Mouse (Mus musculus) thymus, adult 2 months (tissue): ENCODE measurements at regions not wholly inside any gene's neighbourhood (a gene's known extent, or its start where the extent isn't known, plus 50 kb on each side); places are given as distances from the start of the nearest gene placed in this dataset.
"Not testable (repeated sequence)": the region's sequence is repeated elsewhere in the genome, so short reads cannot be mapped to it uniquely, and the experiment has no call there.

Experiments used
- CTCF ChIP-seq: fragments of 200-500 bp; IDR thresholded peaks from 2 replicates; pipeline ENCODE4 v1.5.1; 2012; ENCODE audit warnings: mild to moderate bottlenecking, control low read depth, low read length, moderate library complexity, borderline replicate concordance; ENCODE audit not compliant: control insufficient read depth, poor library complexity, insufficient read depth; ENCODE audit errors: extremely low read depth
- POLR2A ChIP-seq: fragments of 200-500 bp; IDR thresholded peaks from 2 replicates; pipeline ENCODE4 v1.6.1; 2012; ENCODE audit warnings: mild to moderate bottlenecking, low read length, control low read depth, moderate library complexity; ENCODE audit not compliant: control insufficient read depth, poor library complexity, insufficient read depth; ENCODE audit errors: extremely low read depth

- not testable (repeated sequence) for TF ChIP-seq POLR2A, CTCF
These were observed 96.2 kb upstream of the Arhgap20 start for GRCm38 (mm10) chr9:51668976-51669375.
